Mouse (Mus musculus): Measurements from ENCODE around the gene Cdh3.

DNA sequence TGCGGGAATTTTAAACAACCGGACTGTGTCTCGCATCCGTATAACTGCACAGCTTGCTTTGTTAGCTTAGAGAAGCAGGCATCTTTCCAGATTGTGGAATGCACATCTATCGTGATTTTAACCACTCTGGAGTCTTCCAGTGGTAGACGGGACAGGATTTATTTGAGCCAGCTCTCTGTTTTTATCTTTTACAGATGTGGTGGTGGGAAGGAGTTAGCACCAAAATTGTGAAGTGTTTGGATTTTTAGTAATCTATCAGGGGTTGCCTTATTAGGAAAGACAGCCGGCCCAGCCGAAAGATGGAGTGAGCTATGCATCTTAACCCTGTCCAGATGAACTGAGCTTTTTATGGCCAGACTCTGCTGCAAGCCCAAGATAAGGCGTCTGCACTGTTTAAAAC is 11.2 kb downstream of the Cdh3 start:
- TF ChIP-seq CTCF (IDR thresholded peaks at IDR 0.05; ENCODE audit: extremely low read depth, insufficient read length, insufficient replicate concordance, low read depth, low read length) (no peak), POLR2A (IDR thresholded peaks at IDR 0.05; ENCODE audit: low read depth, low read length) (no peak)

Measured in small intestine, adult 2 months (tissue).